Mouse (Mus musculus): Measurements from ENCODE around the gene Gm20388.

GRCm38 (mm10) chr8:120626461-120626860, 715.8 kb downstream of the Gm20388 start:
- TF ChIP-seq POLR2A (IDR thresholded peaks at IDR 0.05; ENCODE audit: borderline replicate concordance, extremely low read depth, insufficient read depth, insufficient read length, poor library complexity, severe bottlenecking) = no peak
- no peak for TF ChIP-seq CTCF (IDR thresholded peaks at IDR 0.05; ENCODE audit: borderline replicate concordance, extremely low read depth, insufficient read depth, insufficient read length)

All from brain, embryonic 14.5 days (tissue).